Mouse (Mus musculus): ENCODE data around the gene Olfr1229.

Olfr1229 gene

DNA sequence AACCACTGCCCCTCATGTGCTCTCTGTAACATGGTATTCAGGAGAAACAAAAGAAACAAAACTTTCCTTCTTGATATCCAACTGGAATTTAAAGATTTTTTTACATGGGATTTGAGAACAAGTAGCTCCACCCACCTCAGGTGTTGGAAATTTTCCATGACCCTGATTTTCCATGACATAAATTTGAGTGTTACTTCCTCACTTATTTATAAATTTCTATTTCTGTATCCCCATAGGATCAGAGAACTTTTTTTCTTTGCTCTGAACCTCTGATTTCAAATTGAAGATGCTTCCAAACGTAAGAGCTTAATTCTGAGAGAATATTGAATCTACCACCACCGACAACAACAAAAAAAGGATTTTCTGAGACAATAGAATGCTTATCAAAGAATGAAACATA lies at the start of gene Olfr1229:
TSS of gene Olfr1229 (minus strand) at position 101 of the 400 bp plus-strand sequence.
- no peak for DNase-seq (ENCODE audit: extremely low spot score, low read depth, low spot score)

DNA sequence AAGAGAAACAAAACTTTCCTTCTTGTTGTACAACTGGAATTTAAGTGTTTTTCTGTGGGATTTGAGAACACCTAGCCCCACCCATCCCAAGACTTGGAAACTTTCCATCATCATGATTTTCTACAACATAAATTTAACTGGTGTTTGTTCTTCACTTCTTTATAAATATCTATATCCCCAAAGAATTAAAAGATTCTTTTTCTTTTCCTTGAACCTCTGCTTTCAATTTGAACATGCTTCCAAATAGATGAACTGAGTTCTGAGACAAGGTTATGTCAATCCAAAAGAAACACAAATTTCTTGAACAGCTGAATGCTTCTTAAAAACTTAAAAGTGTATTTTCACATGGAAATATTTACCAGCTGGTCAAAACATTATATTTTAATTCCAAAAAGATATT lies 41.8 kb upstream of the Olfr1229 start, which contains the start of gene Olfr1232:
TSS of gene Olfr1232 (minus strand) at position 101 of the 400 bp plus-strand sequence.
- DNase-seq (ENCODE audit: extremely low spot score, low read depth, low spot score) = no peak

DNA sequence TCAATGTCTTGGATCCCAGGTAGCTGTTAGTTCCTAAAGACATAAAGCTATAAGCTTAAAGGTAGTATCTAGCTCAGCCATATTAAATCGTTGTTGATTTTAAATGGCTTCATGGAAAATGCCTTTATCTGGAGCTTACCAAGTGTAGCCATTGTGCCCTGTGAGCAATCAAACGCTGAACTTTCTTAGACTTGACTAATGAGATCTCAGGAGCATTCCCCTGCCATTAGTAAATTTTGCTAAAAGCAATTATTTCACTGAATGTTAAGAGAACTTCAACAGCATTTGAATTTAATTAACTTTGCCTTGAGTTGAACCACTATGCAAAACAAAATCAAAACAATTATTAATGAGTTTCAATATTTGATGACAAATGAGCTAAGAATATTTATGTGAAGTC lies 19.2 kb upstream of the Olfr1229 start, which contains the start of gene Olfr1231:
TSS of gene Olfr1231 (minus strand) at position 101 of the 400 bp plus-strand sequence.
- no peak for DNase-seq (ENCODE audit: extremely low spot score, low read depth, low spot score)

DNA sequence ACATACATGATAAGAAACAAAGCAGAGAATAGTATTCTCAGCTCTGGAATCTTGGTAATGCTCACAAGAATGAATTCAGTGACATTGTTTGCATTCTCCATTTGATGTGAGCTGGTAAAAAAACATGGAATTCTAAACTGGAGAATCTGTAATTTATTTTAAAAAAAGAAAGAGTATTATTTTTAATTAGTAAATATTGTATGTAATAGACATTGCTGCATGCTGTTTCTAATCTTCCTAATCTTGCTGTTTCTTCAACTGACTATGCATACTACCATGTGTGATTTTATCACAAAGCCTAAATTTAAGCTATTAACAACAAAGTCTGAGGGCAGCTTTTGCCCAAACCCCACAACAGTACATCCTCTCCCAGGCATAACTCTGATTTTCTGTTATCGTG lies 9.4 kb upstream of the Olfr1229 start, which contains the start of gene Olfr1230:
TSS of gene Olfr1230 (minus strand) at position 101 of the 400 bp plus-strand sequence.
- no peak for DNase-seq (ENCODE audit: extremely low spot score, low read depth, low spot score)

DNA sequence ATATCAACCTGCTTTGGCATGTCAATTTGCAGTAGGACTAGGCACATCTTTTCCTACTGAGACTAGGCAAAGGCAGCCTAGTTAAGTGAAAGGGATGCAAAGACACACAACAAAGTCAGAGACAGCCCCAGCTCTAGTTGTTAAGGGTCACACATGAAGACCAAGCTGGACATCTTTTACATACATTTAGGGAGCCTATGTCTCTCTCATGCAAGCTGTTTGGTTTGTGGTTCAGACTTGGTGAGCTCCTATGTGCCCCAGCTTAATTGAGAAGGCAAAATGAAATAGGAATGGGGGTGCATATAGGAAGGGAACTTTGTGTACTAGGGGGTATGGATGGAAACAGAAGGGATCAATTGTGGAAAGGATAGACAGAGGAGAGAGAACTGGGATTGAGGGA lies 33.9 kb downstream of the Olfr1229 start, which contains the start of gene Olfr1228:
TSS of gene Olfr1228 (minus strand) at position 101 of the 400 bp plus-strand sequence.
- DNase-seq (ENCODE audit: extremely low spot score, low read depth, low spot score) = no peak

Data from hindlimb bud, embryonic 11.5 days (tissue).